Mouse (Mus musculus) spleen, adult 2 months (tissue): ENCODE data around the gene Arl6ip5.

ENCODE experiments used
- CTCF ChIP-seq: fragments of 200-500 bp; IDR thresholded peaks from 2 replicates; pipeline ENCODE4 v1.5.1; 2011; ENCODE audit warnings: mild to moderate bottlenecking, inconsistent platforms; ENCODE audit not compliant: insufficient read depth, insufficient read length, insufficient replicate concordance; ENCODE audit errors: extremely low read depth
- POLR2A ChIP-seq: fragments of 200-500 bp; IDR thresholded peaks from 2 replicates; pipeline ENCODE4 v1.6.1; 2011; ENCODE audit warnings: low read depth, low read length, inconsistent platforms

GRCm38 (mm10) chr6:97226083-97226491, 15.6 kb downstream of the Arl6ip5 start:
- TF ChIP-seq CTCF (no peak), POLR2A (no peak)
